Mouse (Mus musculus) heart, adult 2 months (tissue): ENCODE measurements around the gene Rnase11.

Experiments used
- CTCF ChIP-seq: fragments of 200-600 bp; IDR thresholded peaks from 2 replicates; pipeline ENCODE4 v1.8.1; 2022; ENCODE audit warnings: antibody characterized with exemption, mild to moderate bottlenecking, moderate library complexity
- POLR2A ChIP-seq: fragments of 200-500 bp; IDR thresholded peaks from 2 replicates; pipeline ENCODE4 v1.6.1; 2011; ENCODE audit warnings: mild to moderate bottlenecking, low read depth, low read length, control low read depth; ENCODE audit not compliant: insufficient read depth

DNA sequence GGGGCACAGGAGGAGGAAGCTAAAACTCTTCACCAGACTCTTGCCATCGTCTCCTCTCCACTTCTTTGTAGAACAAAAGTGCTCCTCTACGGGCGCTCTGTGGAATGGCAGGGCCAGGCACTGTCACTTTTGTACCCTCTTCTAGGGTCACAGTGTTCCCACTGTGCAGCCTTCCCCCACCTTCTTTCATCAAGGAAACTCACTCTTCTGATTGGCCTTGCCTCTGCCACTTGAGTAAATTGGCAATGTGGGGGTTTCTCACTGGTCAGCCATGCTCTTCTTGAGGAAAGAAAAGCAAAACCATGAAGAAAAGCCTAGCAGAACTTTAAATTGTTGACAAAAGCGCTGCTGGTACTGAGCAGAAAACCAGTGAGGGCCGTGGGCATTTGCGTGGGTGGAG lies 8.2 kb downstream of the Rnase11 start, which contains the start of gene Rnase9:
- TF ChIP-seq CTCF = no peak
- TF ChIP-seq POLR2A = no peak
